Mouse (Mus musculus): ENCODE results near the gene Olfr1254.

Olfr1254 gene

DNA sequence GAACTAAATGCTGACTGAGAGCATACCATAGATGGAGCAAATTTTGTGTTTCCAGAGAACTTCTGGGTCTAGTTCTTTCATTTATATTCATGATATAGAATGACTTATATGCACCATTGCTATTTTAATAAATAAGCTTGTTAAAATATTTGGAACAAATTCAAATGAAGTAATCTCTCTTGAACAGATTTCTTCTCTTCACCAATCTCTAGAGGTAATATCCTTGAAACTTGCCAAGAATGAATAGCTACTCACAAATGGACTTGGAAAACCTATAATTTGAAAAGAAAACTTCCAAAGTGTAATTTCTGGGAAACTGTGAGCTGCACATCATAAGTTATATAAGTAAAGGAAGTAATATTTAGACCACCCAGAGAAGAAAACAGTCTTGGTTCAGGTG, at the start of gene Olfr1254:
Olfr1254 (minus strand) TSS at position 101 of the 400 bp plus-strand sequence.
- no peak for DNase-seq (ENCODE audit: low spot score)

DNA sequence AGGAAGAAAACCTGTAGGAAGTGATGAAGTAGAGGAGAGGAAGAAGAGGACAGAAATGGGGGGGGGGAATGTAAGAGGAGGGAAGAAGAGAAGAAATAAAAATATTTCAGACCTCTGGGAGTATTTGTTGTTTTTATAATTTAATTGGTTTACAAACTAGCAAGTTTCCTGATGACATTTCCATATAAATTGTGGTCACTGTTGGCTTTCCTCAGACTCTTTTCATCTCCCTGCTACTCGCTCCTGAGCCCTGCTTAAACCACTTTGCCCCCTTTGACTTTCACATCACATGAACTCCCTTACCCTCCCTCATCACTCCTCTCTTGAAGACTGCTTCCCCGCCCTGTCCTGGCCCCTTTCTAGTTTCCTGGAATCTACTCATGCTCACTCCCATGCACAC, 48.0 kb upstream of the Olfr1254 start, which contains the start of gene Olfr1256:
Olfr1256 (minus strand) TSS at position 101 of the 400 bp plus-strand sequence.
- DNase-seq (ENCODE audit: low spot score): no peak

DNA sequence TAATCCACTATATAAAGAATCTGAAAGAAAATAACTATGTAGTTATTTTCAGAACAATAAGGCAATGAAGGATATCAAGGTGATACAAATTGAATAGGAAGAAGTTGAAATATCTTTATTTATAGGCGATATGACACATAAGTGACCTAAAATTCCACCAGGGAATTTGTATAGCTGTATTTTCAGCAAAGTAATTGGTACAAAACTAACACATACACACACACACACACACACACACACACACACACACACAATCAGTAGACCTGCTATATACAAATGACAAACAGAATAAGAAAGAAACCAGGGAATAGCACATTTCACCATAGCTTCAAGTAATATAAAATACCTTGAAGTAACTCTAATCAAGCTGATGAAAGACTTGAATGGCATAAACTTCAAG, 26.8 kb upstream of the Olfr1254 start:
- DNase-seq (ENCODE audit: low spot score): no peak

DNA sequence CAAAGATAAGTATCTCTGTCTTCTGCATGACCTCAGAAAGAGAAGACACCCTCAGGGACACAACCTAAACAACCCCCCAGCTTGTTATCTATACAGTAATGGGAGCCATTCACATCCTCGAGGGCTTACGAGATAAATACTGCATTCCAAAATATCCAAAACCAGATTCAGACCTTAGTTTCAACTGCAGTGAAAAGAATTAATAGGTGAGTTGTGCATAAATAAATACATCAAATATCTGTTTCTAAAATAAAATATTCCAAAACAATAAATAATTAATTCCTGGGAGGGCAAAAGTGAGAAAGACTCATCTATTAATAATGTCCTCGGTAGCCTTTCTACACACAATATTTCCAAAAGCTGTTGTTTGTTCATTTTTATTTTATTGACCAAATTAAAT, 18.3 kb upstream of the Olfr1254 start, which contains the start of gene Olfr1255:
Olfr1255 (plus strand) TSS at position 301 of the 400 bp plus-strand sequence.
- DNase-seq (ENCODE audit: low spot score): no peak

DNA sequence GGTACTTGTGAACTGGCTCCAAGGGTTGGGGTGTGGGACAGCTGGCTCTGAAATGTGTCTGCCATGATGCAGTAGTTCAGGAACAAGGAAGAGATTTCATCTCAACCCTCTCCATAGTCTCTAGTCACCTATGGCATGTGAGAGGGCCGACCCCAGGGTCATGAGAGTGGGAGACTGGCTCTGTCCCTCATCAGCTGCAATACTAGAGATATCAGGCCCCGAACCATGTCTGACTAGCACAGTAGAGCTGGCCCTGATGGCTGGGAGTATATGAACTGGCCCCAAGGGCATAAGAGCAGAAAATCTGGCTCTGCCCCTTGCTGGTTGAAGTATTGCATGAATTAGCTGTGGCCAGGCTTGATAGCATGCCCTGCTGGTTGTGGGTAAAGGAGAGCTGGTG, 17.3 kb upstream of the Olfr1254 start:
- no peak for DNase-seq (ENCODE audit: low spot score)

DNA sequence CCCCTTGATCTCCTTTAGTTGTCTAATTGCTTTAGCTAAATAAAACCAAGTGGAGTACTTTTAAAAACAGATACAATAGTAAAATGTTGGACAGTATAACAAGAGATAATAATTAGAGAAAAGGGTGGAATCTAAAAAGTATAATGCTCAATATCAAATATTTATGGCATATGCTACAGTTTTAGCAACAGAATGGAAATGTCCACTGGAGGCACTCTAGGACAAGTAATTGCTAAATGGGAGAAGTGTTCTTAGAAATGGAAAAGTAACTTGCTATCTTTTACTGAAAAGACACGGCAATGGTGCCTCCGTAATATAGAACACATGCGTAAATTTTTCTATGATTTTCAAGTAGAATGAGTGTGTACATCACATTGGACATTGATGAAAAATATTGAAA, 6.2 kb upstream of the Olfr1254 start:
- DNase-seq (ENCODE audit: low spot score): no peak

DNA sequence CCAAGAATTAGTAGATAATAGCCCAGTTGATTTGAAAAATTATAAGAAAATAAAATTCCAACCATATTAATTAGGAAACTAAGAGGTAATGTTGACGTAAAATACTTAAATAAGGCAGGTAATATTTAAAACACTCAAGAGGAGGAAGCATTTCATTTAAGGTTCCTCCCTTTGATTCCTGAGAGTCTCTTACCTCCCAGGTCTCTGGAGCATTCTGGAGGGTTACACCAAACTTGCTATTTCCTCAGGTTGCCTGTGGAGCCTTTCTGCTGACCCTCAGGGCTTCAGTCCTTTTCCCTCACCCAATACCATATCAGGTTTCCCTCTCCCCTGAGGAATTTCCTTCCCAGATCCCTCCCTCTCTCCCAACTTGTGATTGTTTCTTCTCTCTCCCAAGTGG, 36.4 kb downstream of the Olfr1254 start, which contains the start of gene Olfr1253:
Olfr1253 (minus strand) TSS at position 101 of the 400 bp plus-strand sequence.
- no peak for DNase-seq (ENCODE audit: low spot score)

Measured in ovary, postnatal 36 days (tissue).